Mouse (Mus musculus) heart, postnatal 10 days (tissue): ENCODE data around the gene Cdca3. TPM values are rescaled to one million over a fixed set of nuclear protein-coding genes. Genes with fewer than 3 reads are reported as not detected.
"Not testable (repeated sequence)": the region's sequence is repeated elsewhere in the genome, so short reads cannot be mapped to it uniquely, and the experiment has no call there.

Experiments
- DNase-seq, 2 experiments: peaks; one replicate each; pipeline ENCODE4 v3.0.0; 2021
- intact Hi-C: fragments of 180-260 bp; cut with DNase I; formaldehyde crosslinking; loops from one replicate; pipeline ENCODE4 v1.15.1; 2025
- total RNA-seq, 2 experiments: library from RNA; stranded (reverse); gene quantifications; 2 replicates each; pipeline ENCODE4 v1.2.3; 2021

Cdca3 gene
- total RNA-seq, 2 experiments from 2014 or later: 19.1 to 23.2 TPM

- peak; percentile 83 to 85 for DNase-seq
- intact Hi-C loops: loop anchor here (5.0 kb wide), 1 partner anchor 51 kb away; the partner anchor contains the start of genes Atn1 and Gm45234
Observed at GRCm38 (mm10) chr6:124808358-124809012, 20.9 kb upstream of the Cdca3 start, which contains the start of gene Spsb2. Gene Spsb2, plus strand, starts transcription at chr6:124808661.

GRCm38 (mm10) chr6:124809052-124809774 is 20.1 kb upstream of the Cdca3 start:
- peak; percentile 87 to 90 for DNase-seq
- intact Hi-C loops: loop anchor here (5.0 kb wide), 1 partner anchor 52 kb away; the partner anchor contains the start of genes Atn1 and Gm45234

GRCm38 (mm10) chr6:124809775-124810538 is 19.4 kb upstream of the Cdca3 start:
- intact Hi-C loops: loop anchor here (5.0 kb wide), 1 partner anchor 53 kb away; the partner anchor contains the start of genes Atn1 and Gm45234
- DNase-seq: no peak

GRCm38 (mm10) chr6:124810566-124811402 is 18.6 kb upstream of the Cdca3 start:
- DNase-seq, intact Hi-C loops: not testable (repeated sequence)

GRCm38 (mm10) chr6:124811403-124811665 is 18.0 kb upstream of the Cdca3 start:
- DNase-seq: no peak
- intact Hi-C loops: no loop called here

- intact Hi-C loops: no loop called here
- no peak for DNase-seq
Observed at GRCm38 (mm10) chr6:124811701-124812560, 17.4 kb upstream of the Cdca3 start.

- intact Hi-C loops: no loop called here
- DNase-seq: peak in 1 of 2 experiments; percentile 26
Observed at GRCm38 (mm10) chr6:124812848-124813247, 16.5 kb upstream of the Cdca3 start.

- DNase-seq: peak; percentile 79
- intact Hi-C loops: no loop called here
Observed at GRCm38 (mm10) chr6:124813496-124813895, 15.9 kb upstream of the Cdca3 start.

GRCm38 (mm10) chr6:124813933-124814332 is 15.4 kb upstream of the Cdca3 start, which contains the start of gene Tpi1:
Gene Tpi1, minus strand, starts transcription at chr6:124814296.
- intact Hi-C loops: loop anchor here (1.0 kb wide), 1 partner anchor 14 kb away; no protein-coding TSS in a partner anchor
- peak; percentile 93 to 95 for DNase-seq

- intact Hi-C loops: loop anchor here (1.0 kb wide), 1 partner anchor 14 kb away; no protein-coding TSS in a partner anchor
- DNase-seq: no peak
Observed at GRCm38 (mm10) chr6:124814448-124814847, 14.9 kb upstream of the Cdca3 start.

GRCm38 (mm10) chr6:124814858-124815774 is 14.2 kb upstream of the Cdca3 start:
- DNase-seq: no peak
- intact Hi-C loops: loop anchor here (1.0 kb wide), 1 partner anchor 13 kb away; no protein-coding TSS in a partner anchor

GRCm38 (mm10) chr6:124816611-124817010 is 12.7 kb upstream of the Cdca3 start:
- DNase-seq: no peak
- intact Hi-C loops: no loop called here

GRCm38 (mm10) chr6:124817125-124817524 is 12.2 kb upstream of the Cdca3 start:
- DNase-seq: no peak
- intact Hi-C loops: no loop called here

GRCm38 (mm10) chr6:124817563-124817962 is 11.8 kb upstream of the Cdca3 start:
- no peak for DNase-seq
- intact Hi-C loops: no loop called here

- intact Hi-C loops: no loop called here
- DNase-seq: no peak
Observed at GRCm38 (mm10) chr6:124817971-124818370, 11.4 kb upstream of the Cdca3 start.

GRCm38 (mm10) chr6:124820891-124821290 is 8.5 kb upstream of the Cdca3 start:
- intact Hi-C loops: no loop called here
- DNase-seq: no peak

GRCm38 (mm10) chr6:124822049-124822448 is 7.3 kb upstream of the Cdca3 start:
- intact Hi-C loops: no loop called here
- DNase-seq: no peak

GRCm38 (mm10) chr6:124828101-124828592 is 1.2 kb upstream of the Cdca3 start:
- DNase-seq: peak; percentile 43 to 51
- intact Hi-C loops: loop anchor here (1.0 kb wide), 1 partner anchor 14 kb away; the partner anchor contains the start of gene Tpi1
